Mouse (Mus musculus): Measurements from ENCODE around the gene Gm39115. TPM values are rescaled to one million over a fixed set of nuclear protein-coding genes. Genes with fewer than 3 reads are reported as not detected.
"Not testable (repeated sequence)": the region's sequence is repeated elsewhere in the genome, so short reads cannot be mapped to it uniquely, and the experiment has no call there.

Gm39115 gene
- total RNA-seq (2021): not detected

DNA sequence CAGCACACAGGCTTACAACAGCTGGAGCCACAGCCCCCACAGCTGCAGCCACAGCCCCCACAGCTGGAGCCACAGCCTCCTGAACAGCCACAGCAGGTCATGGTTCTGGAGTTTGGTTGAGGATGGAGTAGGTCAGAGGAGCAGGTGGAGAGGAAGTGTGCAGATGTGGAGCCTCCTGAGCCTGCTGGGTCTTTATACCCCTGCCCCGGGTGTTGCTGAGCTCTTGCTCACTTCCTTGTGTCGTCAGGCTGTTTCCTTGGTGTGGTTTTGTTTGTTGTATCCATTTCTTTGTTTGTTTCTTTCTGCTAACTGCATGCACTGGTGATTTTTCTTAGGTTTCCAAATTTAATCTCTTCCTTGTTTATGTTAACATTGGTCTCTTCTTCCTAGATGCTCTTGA lies at the start of gene Gm39115:
Gene Gm39115 (minus strand): TSS at position 101 of the 400 bp plus-strand sequence.
- intact Hi-C loops (cut with DNase I); DNase-seq: not testable (repeated sequence)

DNA sequence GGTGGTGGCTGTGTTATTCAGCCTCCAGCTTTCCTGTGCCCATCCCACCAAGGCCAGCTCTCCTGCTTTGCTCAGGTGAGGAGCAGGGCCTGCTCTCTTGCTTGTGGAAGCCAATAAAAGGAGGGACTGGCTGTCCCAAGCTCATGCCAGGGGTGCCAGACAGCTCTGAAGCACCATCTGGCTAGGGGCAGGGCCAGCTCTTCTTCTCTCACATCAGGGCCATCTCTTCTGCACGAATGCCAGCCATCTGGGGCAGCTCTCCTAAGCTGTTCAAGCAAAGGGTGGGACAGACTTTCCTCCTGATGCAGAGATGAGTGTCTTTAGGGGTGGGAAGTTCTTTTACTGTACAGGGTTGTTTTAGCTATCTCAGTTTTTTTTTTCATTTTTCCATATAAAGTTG lies 45.2 kb upstream of the Gm39115 start:
- intact Hi-C loops (cut with DNase I): no loop called here
- no peak for DNase-seq

DNA sequence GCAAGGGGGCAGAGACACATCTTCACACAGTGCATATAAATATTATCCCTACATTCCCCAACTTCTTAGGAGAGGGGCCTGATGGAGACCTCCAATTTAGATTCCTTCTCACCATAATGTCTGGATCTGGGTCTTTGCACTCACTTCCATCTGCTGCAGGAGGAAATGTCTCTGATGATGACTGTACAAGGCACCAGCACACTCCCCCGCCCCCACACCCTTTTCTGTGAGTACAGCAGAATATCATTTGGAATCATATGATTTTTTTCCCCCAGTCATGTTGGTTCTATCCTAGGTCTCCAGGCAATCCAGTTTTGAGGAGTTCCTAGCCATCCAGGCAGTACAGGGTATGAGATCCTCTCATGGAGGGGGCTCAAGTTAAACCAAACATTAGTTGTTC lies 42.9 kb upstream of the Gm39115 start:
- intact Hi-C loops (cut with DNase I): no loop called here
- no peak for DNase-seq

DNA sequence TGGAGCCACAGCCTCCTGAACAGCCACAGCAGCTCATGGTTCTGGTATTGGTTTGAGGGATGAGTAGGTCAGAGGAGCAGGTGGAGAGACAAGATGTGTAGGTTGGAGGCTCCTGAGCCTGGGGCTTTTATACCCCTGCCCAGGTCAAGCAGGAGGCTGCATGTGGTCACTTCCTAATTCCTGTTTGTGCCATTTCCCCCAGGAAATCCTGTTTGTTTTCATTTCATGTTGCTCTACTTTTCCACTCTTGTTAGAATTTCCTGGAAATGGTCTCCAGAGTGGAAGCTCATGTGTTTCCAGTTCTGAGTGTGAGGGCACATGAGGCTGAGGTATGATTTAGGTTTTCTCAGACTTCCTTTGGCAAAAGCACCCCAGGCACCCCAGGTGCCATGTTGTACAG lies 40.1 kb upstream of the Gm39115 start, which contains the start of gene Krtap5-2:
Gene Krtap5-2 (minus strand): TSS at position 101 of the 400 bp plus-strand sequence.
- DNase-seq; intact Hi-C loops (cut with DNase I): not testable (repeated sequence)

DNA sequence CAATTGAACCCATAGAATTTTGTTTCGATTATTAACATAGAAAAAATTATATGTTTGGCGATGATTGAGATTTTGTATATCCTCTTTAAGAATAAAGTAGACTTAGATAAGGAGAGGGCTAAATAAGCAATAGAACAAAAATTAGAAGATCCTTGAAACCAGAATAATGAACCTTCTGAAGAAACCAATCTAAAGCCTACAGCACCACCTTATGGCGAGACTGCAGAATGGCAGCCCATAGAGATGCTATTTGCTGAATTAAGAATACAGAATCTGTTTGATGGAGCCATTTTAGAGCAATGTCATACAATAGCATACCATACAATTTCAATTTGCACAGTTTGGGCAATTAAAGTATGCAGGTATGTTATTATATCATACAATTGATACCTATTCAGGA lies 34.0 kb upstream of the Gm39115 start:
- intact Hi-C loops (cut with DNase I): no loop called here
- no peak for DNase-seq

DNA sequence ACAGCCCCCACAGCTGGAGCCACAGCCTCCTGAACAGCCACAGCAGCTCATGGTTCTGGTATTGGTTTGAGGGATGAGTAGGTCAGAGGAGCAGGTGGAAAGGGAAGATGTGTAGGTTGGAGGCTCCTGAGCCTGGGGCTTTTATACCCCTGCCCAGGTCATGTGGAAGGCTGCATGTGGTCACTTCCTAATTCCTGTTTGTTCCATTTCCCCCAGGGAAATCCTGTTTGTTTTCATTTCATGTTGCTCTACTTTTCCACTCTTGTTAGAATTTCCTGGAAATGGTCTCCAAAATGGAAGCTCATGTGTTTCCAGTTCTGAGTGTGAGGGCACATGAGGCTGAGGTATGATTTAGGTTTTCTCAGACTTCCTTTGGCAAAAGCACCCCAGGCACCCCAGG lies 29.8 kb upstream of the Gm39115 start, which contains the start of gene Gm4553:
Gene Gm4553 (minus strand): TSS at position 101 of the 400 bp plus-strand sequence.
- DNase-seq; intact Hi-C loops (cut with DNase I): not testable (repeated sequence)

DNA sequence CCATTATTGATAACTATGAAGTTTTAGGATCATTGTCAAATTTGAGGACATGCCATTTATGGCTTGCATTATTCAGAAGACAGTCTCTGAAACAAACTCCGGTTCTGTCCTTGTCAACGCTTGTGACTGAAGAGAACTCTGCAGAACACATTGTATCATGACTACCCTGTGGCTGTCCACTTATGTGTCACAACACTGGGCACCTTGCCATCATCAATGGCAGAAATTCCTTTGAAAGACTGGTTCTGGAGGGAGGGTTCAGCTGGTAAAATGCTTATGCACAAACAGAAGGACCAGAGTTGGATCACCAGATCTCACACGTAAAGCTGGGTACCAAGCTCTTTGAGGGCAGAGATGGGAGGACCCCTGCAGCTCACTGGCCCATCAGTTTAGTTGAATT lies 23.5 kb upstream of the Gm39115 start:
- intact Hi-C loops (cut with DNase I): no loop called here

DNA sequence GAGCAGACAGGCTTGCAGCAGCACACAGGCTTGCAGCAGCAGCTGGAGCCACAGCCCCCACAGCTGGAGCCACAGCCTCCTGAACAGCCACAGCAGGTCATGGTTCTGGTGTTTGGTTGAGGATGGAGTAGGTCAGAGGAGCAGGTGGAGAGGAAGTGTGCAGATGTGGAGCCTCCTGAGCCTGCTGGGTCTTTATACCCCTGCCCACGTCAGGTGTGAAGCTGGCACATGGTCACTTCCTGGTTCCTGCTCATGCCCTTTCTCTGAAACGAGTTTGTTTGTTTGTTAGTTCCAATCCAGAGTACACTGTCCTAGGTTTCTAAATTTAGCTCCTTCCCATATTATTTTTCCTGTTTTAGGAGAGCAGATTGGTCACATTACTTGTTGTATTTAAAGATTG lies 21.2 kb upstream of the Gm39115 start, which contains the start of gene Gm29735:
Gene Gm29735 (minus strand): TSS at position 101 of the 400 bp plus-strand sequence.
- DNase-seq; intact Hi-C loops (cut with DNase I): not testable (repeated sequence)

More for the DNA sequence above, 23.5 kb upstream of the Gm39115 start:
- DNase-seq: no peak

DNA sequence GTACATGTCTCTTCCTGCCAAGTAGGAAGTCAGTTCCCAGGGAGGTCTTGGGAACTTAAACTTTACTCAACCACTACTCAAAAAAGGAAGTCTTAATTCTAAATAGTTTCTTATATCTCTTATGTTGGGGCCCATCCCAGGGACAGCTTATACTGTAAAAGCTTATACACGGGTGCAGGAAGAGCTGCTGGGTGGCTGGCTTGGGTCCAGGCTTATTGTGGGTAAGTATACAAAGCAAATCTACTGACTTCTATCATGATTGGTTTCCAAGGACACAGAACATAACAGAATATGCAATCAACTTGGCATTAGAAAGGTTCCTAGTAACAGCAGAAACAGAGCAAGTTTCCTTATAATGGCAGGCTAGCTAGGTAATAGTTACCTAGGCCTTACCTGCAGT lies 19.5 kb upstream of the Gm39115 start:
- intact Hi-C loops (cut with DNase I): no loop called here
- no peak for DNase-seq

DNA sequence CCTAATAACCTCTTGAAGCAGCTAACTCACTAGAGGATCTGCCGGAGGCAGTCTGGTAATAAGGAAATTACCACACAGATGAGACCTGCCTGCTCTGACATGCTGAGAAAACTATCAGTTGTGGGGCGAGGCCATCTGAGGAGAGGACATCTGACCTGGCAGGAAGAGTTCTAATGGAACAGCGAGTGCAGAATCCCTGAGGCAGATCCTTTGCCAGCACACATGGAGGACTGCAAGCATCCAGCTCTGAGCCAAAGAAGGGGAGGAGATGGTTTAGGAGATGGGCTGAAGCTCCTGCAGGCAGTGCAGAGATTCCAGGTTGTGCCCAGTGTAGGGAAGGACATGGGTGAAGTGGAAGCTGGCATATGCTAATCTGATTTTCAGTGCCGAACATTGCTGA lies 16.4 kb upstream of the Gm39115 start:
- no peak for DNase-seq
- intact Hi-C loops (cut with DNase I): no loop called here

DNA sequence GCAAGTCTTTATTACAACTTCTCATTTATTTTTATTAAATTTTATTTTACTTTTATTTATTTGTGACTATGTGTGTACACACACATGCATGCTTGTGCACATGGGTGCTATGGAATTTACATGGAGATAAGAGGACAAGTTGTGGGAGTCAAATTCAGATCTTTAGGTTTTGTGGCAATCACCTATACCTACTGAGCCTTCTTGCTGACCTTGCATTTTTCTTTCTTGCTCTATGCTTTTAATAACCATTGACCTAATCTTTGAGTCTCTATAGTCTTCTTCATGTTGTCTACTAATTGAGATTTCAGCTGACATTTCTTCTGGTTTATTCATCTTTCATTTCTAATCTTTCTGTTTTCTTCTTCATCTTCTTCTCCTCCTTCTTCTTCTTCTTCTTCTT lies 12.8 kb upstream of the Gm39115 start:
- intact Hi-C loops (cut with DNase I): no loop called here
- DNase-seq: no peak

DNA sequence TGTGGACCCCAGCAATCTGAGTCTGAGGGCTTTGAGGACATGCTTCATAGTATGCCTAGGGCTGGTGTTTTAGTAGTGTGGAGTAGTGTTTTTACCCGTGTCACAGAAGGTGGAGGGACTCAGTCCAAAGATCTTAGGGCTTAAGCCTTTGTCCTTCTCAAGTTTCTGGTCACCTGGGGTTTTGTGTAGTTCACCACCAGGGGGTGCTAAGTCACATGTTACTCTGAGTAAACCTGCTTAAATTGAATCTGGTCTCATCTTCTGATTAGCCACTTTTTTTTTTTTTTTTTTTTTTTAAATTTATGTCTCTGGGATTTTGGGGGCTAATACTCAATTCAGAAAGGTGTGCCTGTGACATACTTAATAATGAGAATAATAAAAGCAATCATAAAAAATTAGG lies 10.2 kb upstream of the Gm39115 start:
- DNase-seq: peak; percentile 26 to 36
- intact Hi-C loops (cut with DNase I): loop anchor here (1.0 kb wide), 2 partner anchors 103 to 138 kb away; no protein-coding TSS in a partner anchor

DNA sequence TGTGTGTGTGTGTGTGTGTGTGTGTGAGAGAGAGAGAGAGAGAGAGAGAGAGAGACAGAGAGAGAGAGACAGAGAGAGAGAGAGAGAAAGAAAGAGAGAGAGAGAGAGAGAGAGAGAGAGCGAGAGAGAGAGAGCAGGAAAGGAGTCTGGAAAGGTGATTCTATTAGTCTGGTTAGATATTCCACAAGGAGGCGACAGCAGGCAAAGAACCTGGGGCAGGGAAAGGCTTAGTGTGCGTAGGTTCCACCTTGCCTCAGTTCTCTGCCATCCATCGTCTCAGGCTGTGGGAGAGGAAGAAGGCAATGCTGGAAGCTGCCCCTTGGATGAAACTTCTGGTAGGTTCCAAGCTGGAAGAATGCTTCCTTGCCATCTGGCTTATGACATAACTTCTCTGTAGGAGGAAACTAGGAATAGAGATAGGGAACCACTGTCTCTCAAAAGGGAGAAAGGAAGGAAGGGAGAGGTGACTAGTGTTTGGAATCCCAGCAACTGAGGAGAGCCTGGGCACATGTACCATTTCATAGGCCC lies 9.6 kb upstream of the Gm39115 start:
- intact Hi-C loops (cut with DNase I): no loop called here
- DNase-seq: no peak

DNA sequence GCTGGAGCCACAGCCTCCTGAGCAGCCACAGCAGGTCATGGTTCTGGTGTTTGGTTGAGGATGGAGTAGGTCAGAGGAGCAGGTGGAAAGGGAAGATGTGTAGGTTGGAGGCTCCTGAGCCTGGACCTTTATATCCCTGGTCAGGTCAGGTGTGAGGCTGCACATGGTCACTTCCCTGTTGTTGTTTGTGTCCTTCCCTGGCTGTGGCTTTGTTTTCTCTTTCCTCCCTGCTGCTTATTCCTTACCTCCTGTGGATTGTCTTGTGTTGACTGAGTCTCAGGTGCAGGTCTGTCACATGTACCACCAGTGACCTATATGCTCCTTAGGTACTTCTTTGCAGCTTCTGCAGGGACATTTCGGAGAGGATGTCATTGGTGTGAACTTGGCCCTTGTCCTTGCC lies 8.7 kb upstream of the Gm39115 start, which contains the start of gene Gm45337:
Gene Gm45337 (minus strand): TSS at position 101 of the 400 bp plus-strand sequence.
- intact Hi-C loops (cut with DNase I): no loop called here
- DNase-seq: no peak

DNA sequence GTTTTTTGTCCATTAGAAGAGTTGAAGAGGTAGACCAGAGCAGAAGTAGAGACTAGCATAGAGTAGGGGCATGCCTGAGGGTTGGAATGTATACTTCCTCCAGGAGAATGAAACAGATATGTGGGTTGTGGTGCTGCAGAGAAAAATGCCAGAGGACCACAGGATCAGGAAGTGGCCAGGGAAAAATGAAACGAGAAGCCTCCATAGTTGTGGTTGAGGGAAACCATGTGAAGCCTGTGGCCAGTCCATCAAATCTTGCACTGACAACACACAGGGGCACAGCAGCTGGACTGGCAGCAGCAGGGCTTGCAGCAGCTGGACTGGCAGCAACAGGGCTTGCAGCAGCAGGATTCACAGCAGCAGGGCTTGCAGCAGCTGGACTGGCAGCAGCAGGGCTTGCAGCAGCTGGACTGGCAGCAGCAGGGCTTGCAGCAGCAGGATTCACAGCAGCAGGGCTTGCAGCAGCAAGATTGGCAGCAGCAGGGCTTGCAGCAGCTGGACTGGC lies 7.7 kb upstream of the Gm39115 start:
- intact Hi-C loops (cut with DNase I); DNase-seq: not testable (repeated sequence)

DNA sequence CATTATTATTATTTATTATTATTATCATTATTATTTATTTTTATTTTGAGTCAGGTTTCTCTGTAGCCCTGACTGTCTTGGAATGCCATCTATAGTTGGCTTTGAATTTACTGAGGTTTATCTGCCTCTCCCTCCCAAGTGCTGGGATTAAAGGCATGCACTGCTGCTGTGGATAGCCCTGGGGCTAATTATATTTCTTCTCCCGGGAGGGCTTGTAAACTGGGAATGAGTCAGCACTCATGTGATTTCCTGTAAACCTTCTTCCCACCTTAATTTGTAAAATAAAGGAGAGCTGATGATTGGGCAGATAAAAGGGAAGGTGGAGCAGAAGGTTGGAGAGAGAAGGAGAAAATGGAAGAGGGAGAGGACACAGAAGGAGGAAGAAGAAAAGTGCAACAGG lies 4.9 kb upstream of the Gm39115 start:
- DNase-seq: no peak
- intact Hi-C loops (cut with DNase I): no loop called here

DNA sequence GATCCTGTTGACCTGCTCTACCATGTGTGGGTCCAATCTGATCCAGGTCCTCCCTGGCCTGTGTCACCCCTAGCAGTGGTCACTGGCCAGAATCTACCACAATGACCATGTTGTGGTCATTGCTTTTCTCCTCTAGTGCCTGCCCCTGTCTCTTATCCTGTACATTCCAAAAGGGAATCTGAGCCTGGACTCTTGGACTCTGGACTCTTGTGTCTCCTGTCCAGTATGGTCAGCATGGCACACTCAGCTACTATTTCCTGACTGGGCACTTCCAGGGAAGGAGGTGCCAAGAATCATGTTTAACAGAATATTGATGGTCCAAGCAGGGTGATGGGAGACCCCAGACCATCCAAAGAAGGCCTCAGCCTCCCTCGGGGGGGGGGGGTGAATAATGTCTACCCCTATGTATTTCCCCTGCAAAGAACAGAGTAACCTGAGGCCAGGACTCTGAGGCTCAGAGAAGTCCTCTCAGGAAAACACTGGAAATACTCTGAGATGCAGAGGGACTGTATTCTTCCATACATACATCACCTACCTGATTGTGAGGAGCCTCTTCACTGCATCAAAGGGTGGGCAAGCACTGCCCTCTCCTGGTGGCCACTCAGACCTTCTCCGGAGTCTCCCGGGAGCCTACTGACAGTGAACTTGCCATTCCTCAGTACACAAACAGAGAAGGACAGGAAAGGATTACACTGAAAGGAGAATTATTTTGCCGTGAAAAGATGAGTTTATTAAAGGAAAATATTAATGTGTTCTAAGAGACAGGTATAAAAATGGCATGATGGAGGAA lies 1.4 kb downstream of the Gm39115 start:
- intact Hi-C loops (cut with DNase I): no loop called here
- DNase-seq: no peak

DNA sequence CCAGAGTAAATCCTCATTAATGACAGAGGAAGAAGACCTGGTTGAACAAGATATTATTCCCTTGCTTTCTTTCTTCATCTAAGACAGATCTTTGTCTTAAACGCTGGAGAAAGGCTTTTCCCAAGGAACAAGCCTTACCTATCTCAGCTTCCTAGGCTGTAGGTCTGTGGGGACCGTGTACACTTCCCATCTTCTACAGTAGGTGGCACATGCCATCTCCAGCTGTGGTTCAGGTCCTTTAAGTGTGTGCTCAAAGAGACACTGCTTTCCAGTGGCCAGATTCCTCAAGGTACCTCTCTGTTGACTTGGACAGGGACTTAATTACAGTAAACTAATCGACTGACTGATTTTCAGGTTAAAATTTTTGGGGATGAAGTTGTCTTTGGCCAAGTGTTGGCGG lies 7.0 kb downstream of the Gm39115 start:
- intact Hi-C loops (cut with DNase I): no loop called here
- no peak for DNase-seq

DNA sequence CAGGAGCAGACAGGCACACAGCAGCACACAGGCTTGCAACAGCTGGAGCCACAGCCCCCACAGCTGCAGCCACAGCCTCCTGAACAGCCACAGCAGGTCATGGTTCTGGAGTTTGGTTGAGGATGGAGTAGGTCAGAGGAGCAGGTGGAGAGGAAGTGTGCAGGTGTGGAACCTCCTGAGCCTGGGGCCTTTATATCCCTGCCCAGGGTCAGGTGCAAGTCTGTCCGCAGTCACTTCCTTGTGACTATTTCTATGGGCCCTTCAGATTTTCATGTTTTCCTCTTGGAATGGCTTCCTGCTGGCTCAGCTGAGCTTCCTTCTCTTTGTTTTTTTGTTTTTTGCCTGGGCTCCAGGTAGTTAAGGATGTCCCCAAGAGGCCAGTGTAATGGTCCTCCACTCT lies 15.2 kb downstream of the Gm39115 start, which contains the start of gene Gm45618:
Gene Gm45618 (minus strand): TSS at position 101 of the 400 bp plus-strand sequence.
- intact Hi-C loops (cut with DNase I); DNase-seq: not testable (repeated sequence)

DNA sequence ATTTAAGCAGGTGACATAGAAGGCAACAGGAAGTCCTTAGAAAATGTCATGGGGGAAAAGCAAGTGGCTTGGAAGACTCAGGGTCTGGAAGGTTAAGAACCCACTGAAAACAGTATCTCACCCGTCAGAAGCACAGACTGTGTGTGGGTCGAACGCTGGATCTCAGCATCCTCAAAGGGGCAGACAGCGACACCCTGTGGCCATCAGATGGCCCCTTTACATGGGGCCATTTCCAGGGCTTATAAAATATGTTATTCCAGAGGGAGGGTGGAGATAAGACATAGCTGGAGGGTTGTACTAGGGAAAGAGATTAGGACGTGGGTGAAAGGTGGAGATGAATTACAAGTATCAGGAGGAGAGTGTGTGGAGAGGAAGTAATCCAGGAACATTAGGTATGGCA lies 16.2 kb downstream of the Gm39115 start:
- intact Hi-C loops (cut with DNase I): no loop called here
- DNase-seq: no peak

DNA sequence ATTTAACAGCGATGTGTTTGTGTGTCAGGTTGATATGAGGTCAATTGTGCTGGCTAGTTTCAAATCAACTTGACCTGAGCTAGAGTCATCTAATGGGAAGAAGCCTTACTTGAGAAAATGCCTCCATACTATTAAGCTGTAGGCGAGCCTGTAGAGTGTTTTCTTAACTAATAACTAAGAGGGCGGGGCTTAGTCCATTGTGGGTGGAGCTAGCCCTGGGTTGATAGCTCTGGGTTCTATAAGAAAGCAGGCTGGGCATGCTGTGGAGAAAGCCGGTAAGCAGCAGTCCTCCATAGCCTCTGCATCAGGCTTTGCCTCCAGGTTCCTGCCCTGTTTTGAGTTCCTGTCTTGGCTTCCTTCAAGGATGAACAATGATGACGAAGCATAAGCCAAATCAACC lies 31.1 kb downstream of the Gm39115 start:
- DNase-seq: no peak
- intact Hi-C loops (cut with DNase I): no loop called here
